Mouse (Mus musculus) ES-E14 (cell line): ENCODE results near the gene Atp1b2.
A peak's percentile ranks its signal among the peaks of the same experiment; 100 is the strongest.

Experiments used
- ZC3H11A ChIP-seq: IDR thresholded peaks from 2 replicates; pipeline ENCODE4 v1.6.1; 2012; ENCODE audit warnings: low read depth, mild to moderate bottlenecking, inconsistent platforms, low read length, borderline replicate concordance
- ZNF384 ChIP-seq: IDR thresholded peaks from 2 replicates; pipeline ENCODE4 v1.6.1; 2012; ENCODE audit warnings: low read depth, low read length, inconsistent platforms

GRCm38 (mm10) chr11:69633128-69633866 is 27.6 kb upstream of the Atp1b2 start:
- peak; percentile 94 for TF ChIP-seq ZNF384
- no peak for TF ChIP-seq ZC3H11A
